Mouse (Mus musculus) heart, adult 2 months (tissue): Measurements from ENCODE around the gene Folr1. TPM values are rescaled to one million over a fixed set of nuclear protein-coding genes. Genes with fewer than 3 reads are reported as not detected.

Experiments
- DNase-seq, 2 experiments: peaks; one replicate each; pipeline ENCODE4 v3.0.0; 2021
- H3K27ac ChIP-seq: fragments of 200-600 bp; 2 replicates; pipeline ENCODE4 v1.8.1; 2022
- H3K27me3 ChIP-seq: fragments of 200-500 bp; 2 replicates; pipeline ENCODE4 v1.6.1; 2012; ENCODE audit warnings: mild to moderate bottlenecking, low read length, inconsistent platforms, mixed read lengths; ENCODE audit not compliant: control insufficient read depth, insufficient read depth
- H3K36me3 ChIP-seq: fragments of 200-500 bp; 2 replicates; pipeline ENCODE4 v1.6.1; 2012; ENCODE audit warnings: low read length, inconsistent platforms; ENCODE audit not compliant: control insufficient read depth, insufficient read depth
- H3K4me1 ChIP-seq: fragments of 200-500 bp; 2 replicates; pipeline ENCODE4 v1.6.1; 2011; ENCODE audit warnings: low read length; ENCODE audit not compliant: control insufficient read depth, insufficient read depth
- H3K4me3 ChIP-seq: fragments of 200-600 bp; 2 replicates; pipeline ENCODE4 v1.8.1; 2022
- H3K79me2 ChIP-seq: fragments of 200-500 bp; replicated peaks from 2 replicates; pipeline ENCODE4 v1.6.1; 2012; ENCODE audit warnings: mild to moderate bottlenecking, inconsistent platforms, low read length, moderate library complexity, mixed read lengths; ENCODE audit not compliant: control insufficient read depth, insufficient read depth
- H3K9ac ChIP-seq: fragments of 200-500 bp; 2 replicates; pipeline ENCODE4 v1.6.1; 2012; ENCODE audit warnings: low read depth, mild to moderate bottlenecking, control low read depth, inconsistent platforms, low read length, mixed read lengths
- CTCF ChIP-seq: fragments of 200-600 bp; IDR thresholded peaks from 2 replicates; pipeline ENCODE4 v1.8.1; 2022; ENCODE audit warnings: antibody characterized with exemption, mild to moderate bottlenecking, moderate library complexity
- EP300 ChIP-seq: fragments of 200-500 bp; IDR thresholded peaks from 2 replicates; pipeline ENCODE4 v1.6.1; 2011; ENCODE audit warnings: low read depth, low read length, control low read depth; ENCODE audit not compliant: insufficient read depth
- POLR2A ChIP-seq: fragments of 200-500 bp; IDR thresholded peaks from 2 replicates; pipeline ENCODE4 v1.6.1; 2011; ENCODE audit warnings: mild to moderate bottlenecking, low read depth, low read length, control low read depth; ENCODE audit not compliant: insufficient read depth
- WGBS: fragments of 180-500 bp; shearing (Covaris S2); methylation state at CpG from one replicate; pipeline ENCODE4 v1.1.7; 2018; 5-methylcytosine and 5-hydroxymethylcytosine counted together
- intact Hi-C: fragments of 180-260 bp; cut with DNase I; formaldehyde crosslinking; loops from one replicate; pipeline ENCODE4 v1.15.1; 2025
- polyA plus RNA-seq: library from polyadenylated mRNA; depleted of rRNA; stranded (reverse); fragments of >200 nt; gene quantifications from 2 replicates; pipeline ENCODE4 v1.2.3, GENCODE M21; 2012
- total RNA-seq, 2 experiments: library from RNA; stranded (reverse); gene quantifications; 2 replicates each; pipeline ENCODE4 v1.2.3; 2021

Folr1 gene
- total and polyA plus RNA-seq, 3 experiments, result 0.39 TPM; not detected in 2

DNA sequence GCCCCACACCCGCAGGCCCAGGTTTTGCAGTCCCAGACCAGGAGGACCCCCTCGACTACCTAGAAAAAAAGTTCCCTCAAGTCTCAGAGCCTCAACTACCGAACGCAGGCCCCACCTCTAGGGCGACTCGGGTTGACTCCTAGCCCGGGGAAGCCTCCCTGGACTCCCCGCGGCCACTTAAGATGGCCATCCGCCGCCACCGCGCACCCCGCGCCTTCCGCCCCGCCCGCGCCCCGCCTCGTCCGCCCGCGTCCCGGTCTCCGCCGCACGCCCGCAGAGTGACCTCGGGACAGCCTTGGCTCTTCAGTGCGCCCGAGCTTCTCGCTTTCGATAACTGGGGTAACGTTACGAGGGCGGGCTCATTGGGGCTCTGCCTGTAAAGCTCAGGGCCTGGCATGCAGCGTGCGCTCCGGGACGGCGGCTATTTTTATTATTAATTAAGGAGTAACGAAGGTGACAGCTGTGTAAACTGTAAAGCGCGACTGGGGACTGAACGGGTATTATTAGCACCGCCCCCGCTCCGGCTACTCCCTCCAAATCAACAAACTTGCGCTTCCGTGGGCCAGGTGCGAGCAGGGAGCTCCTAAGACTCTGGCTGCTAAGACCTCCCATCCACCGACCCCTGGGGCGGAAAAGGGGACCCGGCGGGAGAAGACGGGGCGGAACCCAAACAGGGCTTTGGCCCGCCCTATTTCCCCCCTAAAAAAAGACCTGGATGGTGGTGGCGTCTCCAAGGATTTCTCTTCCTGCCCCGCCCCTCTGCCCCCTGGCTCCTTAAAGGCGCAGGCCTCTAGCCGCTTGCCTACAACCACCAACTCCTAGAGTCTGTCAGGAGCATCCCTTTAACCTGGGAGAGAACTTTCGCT is 32.7 kb downstream of the Folr1 start, which contains the start of gene Inppl1:
Gene Inppl1 (minus strand): TSS at position 624 of the 866 bp plus-strand sequence.
- peak; percentile 93 to 94 for DNase-seq
- H3K9ac ChIP-seq, result peak within 1 kb of the TSS; percentile 100
- peaks cover 4% of the 10 kb centered on the region; the same call in 1 of the 2 replicates for H3K36me3 ChIP-seq
- 0 out of 2 replicates have a peak, but pooled peaks have one; percentile 5 for TF ChIP-seq EP300
- TF ChIP-seq CTCF, result peak; percentile 68
- TF ChIP-seq POLR2A, result peak; percentile 84
- H3K27me3 ChIP-seq, result no peaks in the 10 kb centered on the region
- peaks cover 4% of the 10 kb centered on the region; the same call in 1 of the 2 replicates for H3K79me2 ChIP-seq
- peak within 1 kb of the TSS; percentile 92 for H3K27ac ChIP-seq
- H3K4me1 ChIP-seq, result peaks cover 5% of the 10 kb centered on the region
- WGBS, result 1% methylated on average over 61 of the region's 64 CpGs
- intact Hi-C loops, result loop anchor here (2.0 to 5.0 kb wide), 3 partner anchors 59 to 171 kb away; no protein-coding TSS in a partner anchor
- peak within 1 kb of the TSS; percentile 66 for H3K4me3 ChIP-seq

DNA sequence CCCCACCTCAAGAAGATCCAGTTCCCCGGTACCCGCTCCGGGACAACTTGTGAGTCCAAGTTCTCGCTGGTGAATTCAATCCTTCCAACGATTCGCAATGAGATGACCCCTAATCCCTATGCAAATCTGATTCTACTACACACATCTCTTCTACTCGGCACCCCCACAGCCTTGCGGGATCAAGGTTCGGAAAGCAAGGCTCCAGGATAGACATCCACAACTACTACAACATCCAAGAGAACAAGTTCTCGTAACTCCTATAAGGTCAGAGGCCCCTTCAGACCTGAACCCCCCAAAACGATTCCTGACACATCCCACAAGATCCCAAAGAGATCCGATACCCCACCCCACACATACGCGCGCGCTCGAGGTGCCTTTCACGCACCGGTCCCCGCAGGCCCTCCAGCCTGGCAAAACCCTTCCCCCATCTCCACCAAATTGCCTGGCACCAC is 33.4 kb downstream of the Folr1 start:
- no peak for DNase-seq
- Histone ChIP-seq H3K27me3 (no peaks in the 10 kb centered on the region), H3K4me3 (peak overlapping the region; percentile 66), H3K27ac (peak overlapping the region; percentile 92), H3K36me3 (peaks cover 4% of the 10 kb centered on the region; the same call in 1 of the 2 replicates), H3K9ac (peak overlapping the region; percentile 100), H3K4me1 (peaks cover 5% of the 10 kb centered on the region), H3K79me2 (peaks cover 4% of the 10 kb centered on the region; the same call in 1 of the 2 replicates)
- under 1% methylated on average over 20 of the region's 20 CpGs for WGBS
- TF ChIP-seq CTCF, result no peak
- no peak for TF ChIP-seq EP300
- intact Hi-C loops, result loop anchor here (2.0 to 5.0 kb wide), 2 partner anchors 60 to 170 kb away; no protein-coding TSS in a partner anchor

GRCm38 (mm10) chr7:101836271-101837153 is 34.1 kb downstream of the Folr1 start:
- Histone ChIP-seq H3K27ac (peak overlapping the region; percentile 92), H3K4me1 (peaks cover 5% of the 10 kb centered on the region), H3K36me3 (peaks cover 4% of the 10 kb centered on the region; the same call in 1 of the 2 replicates), H3K4me3 (peak overlapping the region; percentile 66), H3K9ac (peak overlapping the region; percentile 100), H3K27me3 (no peaks in the 10 kb centered on the region), H3K79me2 (peaks cover 4% of the 10 kb centered on the region; the same call in 1 of the 2 replicates)
- intact Hi-C loops, result loop anchor here (2.0 to 5.0 kb wide), 2 partner anchors 60 to 169 kb away; no protein-coding TSS in a partner anchor
- TF ChIP-seq POLR2A (no peak; the same call in 1 of the 2 replicates), CTCF (no peak), EP300 (no peak)
- DNase-seq, result peak; percentile 77 to 78
- under 1% methylated on average over 62 of the region's 63 CpGs for WGBS

- no peaks in the 10 kb centered on the region for H3K27me3 ChIP-seq
- H3K9ac ChIP-seq, result no peak overlapping the region
- H3K4me3 ChIP-seq, result peak overlapping the region; percentile 66
- DNase-seq, result peak in 1 of 2 experiments; percentile 34
- peaks cover 4% of the 10 kb centered on the region; the same call in 1 of the 2 replicates for H3K36me3 ChIP-seq
- peaks cover 4% of the 10 kb centered on the region; the same call in 1 of the 2 replicates for H3K79me2 ChIP-seq
- intact Hi-C loops, result loop anchor here (2.0 to 5.0 kb wide), 2 partner anchors 61 to 168 kb away; no protein-coding TSS in a partner anchor
- no peak for TF ChIP-seq EP300
- peak; percentile 60 for TF ChIP-seq CTCF
- WGBS, result 29% methylated on average over 5 of the region's 5 CpGs
- peaks cover 5% of the 10 kb centered on the region for H3K4me1 ChIP-seq
- peak overlapping the region; percentile 92 for H3K27ac ChIP-seq
These were observed 35.0 kb downstream of the Folr1 start for GRCm38 (mm10) chr7:101835457-101836109.

DNA sequence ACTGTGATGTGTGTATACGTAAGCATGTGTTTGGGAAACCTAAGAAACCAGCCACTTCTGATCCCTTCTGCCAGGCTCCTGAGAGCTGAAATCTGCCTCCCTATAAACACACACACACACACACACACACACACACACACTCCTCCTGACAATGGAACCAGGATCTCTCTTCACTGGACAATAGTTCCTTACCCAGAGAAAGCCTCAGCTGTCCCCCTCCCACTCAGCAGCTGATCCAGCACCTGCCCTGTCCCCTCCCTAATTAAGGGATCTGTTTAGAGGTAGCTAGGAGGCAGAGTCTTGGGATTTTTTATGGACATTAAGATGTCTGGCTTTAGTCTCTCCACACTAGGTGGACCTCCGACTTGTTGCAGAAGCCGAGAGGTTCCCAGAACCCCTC is 35.7 kb downstream of the Folr1 start:
- H3K36me3 ChIP-seq, result peaks cover 4% of the 10 kb centered on the region; the same call in 1 of the 2 replicates
- 49% methylated on average over 3 of the region's 3 CpGs for WGBS

More for the DNA sequence above, 35.7 kb downstream of the Folr1 start:
- Histone ChIP-seq H3K4me3 (no peak overlapping the region), H3K9ac (no peak overlapping the region), H3K4me1 (peaks cover 5% of the 10 kb centered on the region), H3K27ac (peak overlapping the region; percentile 92; the same call in 1 of the 2 replicates), H3K27me3 (no peaks in the 10 kb centered on the region), H3K79me2 (peaks cover 4% of the 10 kb centered on the region; the same call in 1 of the 2 replicates)
- intact Hi-C loops, result loop anchor here (5.0 kb wide), 1 partner anchor 168 kb away; no protein-coding TSS in a partner anchor
- no peak for TF ChIP-seq EP300
- no peak for TF ChIP-seq POLR2A
- no peak for TF ChIP-seq CTCF
- no peak for DNase-seq
